ENCODE assay signal across 8 mouse cellular contexts in the genomic region with DNA sequence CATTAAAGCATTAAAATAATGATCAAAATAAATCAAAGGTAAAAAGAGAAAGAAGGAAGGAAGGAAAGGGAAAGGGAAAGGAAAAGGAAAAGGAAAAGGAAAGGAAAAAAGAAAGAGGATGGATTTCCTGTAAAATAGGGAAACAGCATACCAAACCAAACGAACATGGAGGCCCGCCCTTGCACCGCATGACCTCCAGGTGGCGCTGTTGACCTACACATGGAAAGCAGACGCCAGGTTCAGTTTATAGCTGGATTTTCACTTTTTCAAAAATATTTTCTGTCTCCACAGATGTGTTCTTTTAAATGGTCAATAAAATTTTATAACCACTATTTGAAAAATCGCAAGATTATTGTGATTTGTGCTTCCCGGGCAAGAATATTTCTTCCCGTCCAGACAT.
DNase-seq lines count a peak whose midpoint lies in the region; ATAC-seq and TF ChIP-seq lines count a peak whose summit lies in the region.

No protein-coding gene starts in this region.

- in situ Hi-C loops in Patski (cut with MboI; ENCODE audit: low pct_unique_long_range_greater_than_20kb), result loop anchor here (10.0 to 25.0 kb wide), 3 partner anchors 134 to 1451 kb away; partner anchors contain the start of gene Npas3

- H3K27ac ChIP-seq in heart, embryonic 12.5 days (ENCODE audit: poor library complexity, severe bottlenecking), result no peak overlapping the region
- H3K27ac ChIP-seq in stomach, embryonic 16.5 days (ENCODE audit: low read length), result no peak overlapping the region

- no peak overlapping the region for H3K9ac ChIP-seq in heart, embryonic 12.5 days
- no peak overlapping the region for H3K9ac ChIP-seq in stomach, embryonic 16.5 days (ENCODE audit: low read length)

- CTCF ChIA-PET in Patski (lab: Charles Lee), result interaction anchor here (0.8 kb wide), 1 partner anchor 10 kb away, joined by 4 read pairs; no protein-coding TSS in a partner anchor

- H3K4me2 ChIP-seq in heart, embryonic 12.5 days, result no peak overlapping the region
- 0 out of 2 replicates have a peak overlapping the region, but pooled peaks have one; percentile 21 for H3K4me2 ChIP-seq in stomach, embryonic 16.5 days (ENCODE audit: low read depth, low read length)

- peak; percentile 95 for TF ChIP-seq CTCF in Patski (IDR thresholded peaks at IDR 0.05)

- peaks cover 2% of the 10 kb centered on the region; the same call in 1 of the 2 replicates for H3K36me3 ChIP-seq in heart, embryonic 12.5 days
- no peaks in the 10 kb centered on the region for H3K36me3 ChIP-seq in stomach, embryonic 16.5 days (ENCODE audit: control insufficient read depth, insufficient read depth, low read length)

- H3K4me3 ChIP-seq in heart, embryonic 12.5 days, result no peak overlapping the region
- H3K4me3 ChIP-seq in stomach, embryonic 16.5 days (replicated peaks; ENCODE audit: low read length), result no peak overlapping the region

- peaks cover 4% of the 10 kb centered on the region; the same call in 1 of the 2 replicates for H3K4me1 ChIP-seq in heart, embryonic 12.5 days (replicated peaks)
- H3K4me1 ChIP-seq in stomach, embryonic 16.5 days (ENCODE audit: control insufficient read depth, insufficient read depth, low read length), result no peaks in the 10 kb centered on the region

- ATAC-seq in heart, embryonic 12.5 days (ENCODE audit: insufficient number of reproducible peaks, low FRiP score), result no peak
- peak; percentile 71 for ATAC-seq in Patski
- ATAC-seq in granulocyte monocyte progenitor cell, adult 5-6 weeks (replicated peaks; ENCODE audit: poor library complexity, severe bottlenecking), result peak; percentile 76
- ATAC-seq in megakaryocyte progenitor cell, adult 5-6 weeks (replicated peaks; ENCODE audit: poor library complexity), result peak; percentile 90
- ATAC-seq in stomach, embryonic 16.5 days (ENCODE audit: insufficient read depth, low FRiP score), result no peak

- no peaks in the 10 kb centered on the region for H3K27me3 ChIP-seq in heart, embryonic 12.5 days (replicated peaks)
- H3K27me3 ChIP-seq in Patski, result no peaks in the 10 kb centered on the region
- H3K27me3 ChIP-seq in stomach, embryonic 16.5 days (ENCODE audit: control insufficient read depth, insufficient read depth, low read length), result no peaks in the 10 kb centered on the region

- POLR2A ChIA-PET in Patski (lab: Charles Lee), result no interaction called here

- H3K9me3 ChIP-seq in heart, embryonic 12.5 days (replicated peaks), result no peaks in the 10 kb centered on the region
- H3K9me3 ChIP-seq in stomach, embryonic 16.5 days (replicated peaks; ENCODE audit: control insufficient read depth, low read length), result no peaks in the 10 kb centered on the region

- DNase-seq in heart, adult 8-10 months (ENCODE audit: low spot score), result peak; percentile 56
- DNase-seq in Patski (ENCODE audit: low read depth, low spot score), result no peak
- peak; percentile 83 to 88 for DNase-seq in cerebellum, postnatal 14 days
- peak; percentile 42 for DNase-seq in left cerebral cortex, adult 11 months (ENCODE audit: low spot score)

- WGBS in heart, embryonic 12.5 days, result 25% methylated on average over 8 of the region's 8 CpGs
- 13% methylated on average over 8 of the region's 8 CpGs for WGBS in stomach, embryonic 16.5 days

Comparison
In these comparisons a context has a peak if more than half of its experiments do, and no peak if none do; other contexts are left out.
1. ATAC-seq: peak in Patski (single experiment), granulocyte monocyte progenitor cell, adult 5-6 weeks (single experiment) and megakaryocyte progenitor cell, adult 5-6 weeks (single experiment); none in heart, embryonic 12.5 days (single experiment) and stomach, embryonic 16.5 days (single experiment).